Comparison of ENCODE assay signal across 8 mouse cellular contexts in the genomic region with DNA sequence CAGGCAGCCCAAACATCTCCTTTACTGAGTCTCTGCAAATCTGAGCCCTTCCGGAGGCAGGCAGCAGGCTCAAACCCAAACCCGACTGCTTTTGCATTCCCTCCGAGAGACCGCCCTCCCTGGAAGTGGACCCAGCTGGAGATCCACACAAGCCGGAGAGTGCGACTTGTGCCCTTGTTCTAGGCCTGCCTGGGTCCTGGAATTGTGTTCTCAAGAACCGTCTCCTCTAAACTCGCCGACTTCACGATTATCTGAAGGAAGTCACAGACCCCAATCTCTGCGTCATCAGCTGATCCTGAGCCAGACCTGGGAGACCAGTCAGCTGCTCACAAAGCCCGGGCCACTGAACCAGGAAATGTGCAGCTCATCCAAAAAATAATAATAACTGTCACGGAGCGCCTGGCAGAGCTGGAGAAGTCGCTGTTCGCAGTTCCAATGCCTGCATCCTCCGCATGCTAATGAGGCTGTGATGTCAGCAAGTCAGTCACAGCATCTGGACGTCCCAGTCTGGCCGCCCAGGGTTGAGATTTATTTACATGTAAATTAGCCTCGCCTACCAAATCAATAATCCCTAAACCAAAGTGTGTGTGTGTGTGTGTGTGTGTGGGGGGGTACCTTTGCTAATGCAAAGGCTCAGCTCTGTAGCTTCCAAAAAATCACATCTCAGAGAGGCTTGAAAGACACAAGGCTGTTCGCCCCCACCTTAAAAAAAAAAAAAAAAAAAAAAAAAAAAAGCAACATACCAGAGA.
DNase-seq lines count a peak whose midpoint lies in the region; ATAC-seq and TF ChIP-seq lines count a peak whose summit lies in the region.

No protein-coding gene starts in this region.

- peak overlapping the region; percentile 91 for H3K27ac ChIP-seq in hindbrain, postnatal 0 days

- H3K9ac ChIP-seq in hindbrain, postnatal 0 days (replicated peaks; ENCODE audit: low read length) = peak overlapping the region; percentile 63

- no peaks in the 10 kb centered on the region for H3K9me3 ChIP-seq in hindbrain, postnatal 0 days (ENCODE audit: low read length)

- no peaks in the 10 kb centered on the region for H3K36me3 ChIP-seq in hindbrain, postnatal 0 days (ENCODE audit: insufficient read depth, low read length)

- intact Hi-C loops in gastrocnemius, postnatal 14 days (cut with DNase I; ENCODE audit: low total_unique reads) = no loop called here

- peak; percentile 39 for DNase-seq in adipocyte (ENCODE audit: low spot score)
- DNase-seq in embryo, embryonic 10.5 days (ENCODE audit: low spot score) = peak; percentile 83
- peak; percentile 75 for DNase-seq in gastrocnemius, postnatal 14 days
- DNase-seq in hindbrain, postnatal 0 days (ENCODE audit: low spot score) = peak; percentile 93
- DNase-seq in left cerebral cortex, adult 18-20 months (ENCODE audit: low spot score in 2 of 2) = peak; percentile 69 to 82
- DNase-seq in lung, postnatal 14 days = peak; percentile 80
- DNase-seq in right cerebral cortex, postnatal 10 days (ENCODE audit: low spot score in 2 of 2) = peak; percentile 81 to 90
- DNase-seq in spleen, adult 12 weeks (ENCODE audit: low spot score) = no peak

- H3K4me2 ChIP-seq in hindbrain, postnatal 0 days (ENCODE audit: low read depth, low read length) = peak overlapping the region; percentile 73

- H3K4me1 ChIP-seq in hindbrain, postnatal 0 days (ENCODE audit: insufficient read depth, low read length) = peaks cover 24% of the 10 kb centered on the region

- H3K4me3 ChIP-seq in hindbrain, postnatal 0 days (ENCODE audit: low read length) = peak overlapping the region; percentile 52

- no peaks in the 10 kb centered on the region for H3K27me3 ChIP-seq in hindbrain, postnatal 0 days (ENCODE audit: insufficient read depth, low read length)

- WGBS in hindbrain, postnatal 0 days = under 1% methylated on average over 21 of the region's 21 CpGs

- TF ChIP-seq CTCF in hindbrain, postnatal 0 days (IDR thresholded peaks at IDR 0.05; ENCODE audit: low read depth) = no peak

- peak; percentile 90 for ATAC-seq in hindbrain, postnatal 0 days
